Mouse (Mus musculus): ENCODE data around the gene Nvl.

DNA sequence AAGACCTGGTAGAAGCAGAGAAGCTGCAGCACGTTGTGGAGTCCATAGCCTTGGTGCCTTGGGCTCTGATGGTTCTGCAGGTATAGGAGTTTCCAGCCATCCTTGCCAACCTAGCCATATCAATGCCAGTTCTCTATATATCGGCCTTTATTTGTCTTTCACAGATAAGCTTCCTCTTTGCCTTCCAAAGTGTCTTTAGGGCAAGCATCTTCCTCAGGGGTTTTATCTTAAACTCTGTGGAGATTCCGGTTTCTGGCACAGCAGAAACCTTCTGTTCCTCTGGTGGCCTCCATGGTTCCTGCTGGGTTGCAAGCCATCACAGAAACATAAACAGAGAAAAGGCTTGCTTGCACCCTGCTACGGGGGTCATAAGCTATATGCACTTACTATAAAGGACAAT, 91.1 kb downstream of the Nvl start:
- TF ChIP-seq TAL1 (IDR thresholded peaks at IDR 0.05; ENCODE audit: low read length), result no peak
- TF ChIP-seq GATA1 (IDR thresholded peaks at IDR 0.05; ENCODE audit: low read length), result no peak

Data from erythroblast, embryonic 14.5 days (primary cell).